Mouse (Mus musculus) forebrain, embryonic 16.5 days (tissue): Measurements from ENCODE around the gene Glyatl3. TPM values are rescaled to one million over a fixed set of nuclear protein-coding genes. Genes with fewer than 3 reads are reported as not detected.

ENCODE experiments used
- ATAC-seq: fragments of 200-750 bp; cut with Nextera tagmentation; 2 replicates; pipeline ENCODE4 v1.8.0; 2017; ENCODE audit warnings: mild to moderate bottlenecking, moderate library complexity
- H3K27ac ChIP-seq: fragments of 300-500 bp; sonication (generic); 2 replicates; pipeline ENCODE4 v1.5.1; 2014; ENCODE audit warnings: low read length, control low read depth
- H3K27me3 ChIP-seq: fragments of 300-500 bp; sonication (generic); replicated peaks from 2 replicates; pipeline ENCODE4 v1.6.1; 2014; ENCODE audit warnings: low read length; ENCODE audit not compliant: control insufficient read depth, insufficient read depth
- H3K36me3 ChIP-seq: fragments of 300-500 bp; sonication (generic); 2 replicates; pipeline ENCODE4 v1.6.1; 2014; ENCODE audit not compliant: control insufficient read depth, insufficient read depth
- H3K4me1 ChIP-seq: fragments of 300-500 bp; sonication (generic); replicated peaks from 2 replicates; pipeline ENCODE4 v1.6.1; 2014; ENCODE audit warnings: low read length; ENCODE audit not compliant: control insufficient read depth, insufficient read depth
- H3K4me2 ChIP-seq: fragments of 300-500 bp; sonication (generic); 2 replicates; pipeline ENCODE4 v1.6.1; 2014; ENCODE audit warnings: mild to moderate bottlenecking, low read length, control low read depth
- H3K4me3 ChIP-seq: fragments of 300-500 bp; sonication (generic); replicated peaks from 2 replicates; pipeline ENCODE4 v1.5.1; 2014; ENCODE audit warnings: mild to moderate bottlenecking, low read length, control low read depth
- H3K9ac ChIP-seq: fragments of 300-500 bp; sonication (generic); replicated peaks from 2 replicates; pipeline ENCODE4 v1.6.1; 2014; ENCODE audit warnings: low read depth, low read length, control low read depth
- H3K9me3 ChIP-seq: fragments of 300-500 bp; sonication (generic); 2 replicates; pipeline ENCODE4 v1.6.1; 2016; ENCODE audit warnings: low read length; ENCODE audit not compliant: control insufficient read depth
- WGBS: fragments of 180-500 bp; shearing (Covaris S2); extraction: QIAGEN DNeasy Blood & Tissue Kit; methylation state at CpG from one replicate; pipeline ENCODE4 v1.1.7; 2014; 5-methylcytosine and 5-hydroxymethylcytosine counted together
- polyA plus RNA-seq: library from polyadenylated mRNA; unstranded; fragments of >200 nt; fragmentation: Nextera tagmentation; extraction: Ambion mirVana; gene quantifications from 2 replicates; pipeline ENCODE4 v1.2.1, GENCODE M21; 2015

Glyatl3 gene
- polyA plus RNA-seq, 1 experiment from 2014 or later, result not detected

GRCm38 (mm10) chr17:40873582-40874011 is 40.6 kb downstream of the Glyatl3 start:
- WGBS, result 72% methylated on average over 2 of the region's 2 CpGs
- H3K36me3 ChIP-seq, result no peaks in the 10 kb centered on the region
- no peaks in the 10 kb centered on the region for H3K4me1 ChIP-seq
- no peaks in the 10 kb centered on the region for H3K27me3 ChIP-seq
- H3K9ac ChIP-seq, result no peak overlapping the region
- no peak for ATAC-seq
- no peaks in the 10 kb centered on the region for H3K9me3 ChIP-seq
- no peak overlapping the region for H3K27ac ChIP-seq
- H3K4me3 ChIP-seq, result no peak overlapping the region
- no peak overlapping the region for H3K4me2 ChIP-seq

- no peak overlapping the region for H3K27ac ChIP-seq
- H3K36me3 ChIP-seq, result no peaks in the 10 kb centered on the region
- no peaks in the 10 kb centered on the region for H3K4me1 ChIP-seq
- H3K4me3 ChIP-seq, result no peak overlapping the region
- no peak overlapping the region for H3K4me2 ChIP-seq
- no peak for ATAC-seq
- no peaks in the 10 kb centered on the region for H3K27me3 ChIP-seq
- H3K9me3 ChIP-seq, result no peaks in the 10 kb centered on the region
- WGBS, result 95% methylated on average over 6 of the region's 6 CpGs
- H3K9ac ChIP-seq, result no peak overlapping the region
These were observed 41.5 kb downstream of the Glyatl3 start for GRCm38 (mm10) chr17:40872626-40873025.

GRCm38 (mm10) chr17:40868952-40869747 is 45.0 kb downstream of the Glyatl3 start:
- ATAC-seq, result no peak
- no peaks in the 10 kb centered on the region for H3K36me3 ChIP-seq

DNA sequence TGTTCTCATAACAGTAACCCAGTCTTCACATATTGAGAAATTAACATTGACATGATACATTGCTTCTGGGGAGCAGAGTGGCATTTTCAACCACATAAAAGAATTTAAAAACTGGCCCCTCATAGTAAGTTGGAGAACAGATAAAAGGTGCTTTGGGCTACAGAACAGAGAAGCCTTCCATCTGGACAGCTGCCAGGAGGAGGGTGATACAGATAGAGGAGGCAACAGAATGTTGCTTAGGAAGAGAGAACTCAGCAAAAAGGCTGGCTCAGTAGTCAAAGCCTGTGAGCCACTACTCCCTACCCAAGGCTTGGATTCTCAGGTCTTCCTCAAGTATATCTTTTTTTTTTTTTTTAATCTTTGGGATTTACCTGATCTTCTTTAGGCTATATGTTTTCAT is 59.1 kb downstream of the Glyatl3 start:
- Histone ChIP-seq H3K4me3 (no peak overlapping the region), H3K36me3 (no peaks in the 10 kb centered on the region), H3K9ac (no peak overlapping the region), H3K9me3 (no peaks in the 10 kb centered on the region), H3K4me1 (no peaks in the 10 kb centered on the region), H3K27me3 (no peaks in the 10 kb centered on the region), H3K4me2 (no peak overlapping the region), H3K27ac (no peak overlapping the region)
- no peak for ATAC-seq

More at GRCm38 (mm10) chr17:40868952-40869747, 45.0 kb downstream of the Glyatl3 start:
- Histone ChIP-seq H3K9ac (no peak overlapping the region), H3K4me1 (no peaks in the 10 kb centered on the region), H3K4me2 (no peak overlapping the region), H3K27ac (no peak overlapping the region), H3K4me3 (no peak overlapping the region), H3K9me3 (no peaks in the 10 kb centered on the region), H3K27me3 (no peaks in the 10 kb centered on the region)
- WGBS, result 84% methylated on average over 10 of the region's 10 CpGs

Other genes starting within 250 kb of the Glyatl3 start
- gene Esp1, start 187.2 kb downstream of the Glyatl3 start, polyA plus RNA-seq, result not detected in 2 replicates
- gene Crisp2, start 107.3 kb downstream of the Glyatl3 start, polyA plus RNA-seq, result not detected in 2 replicates
- 0.09 TPM in 1 of 2 replicates, not detected in the other for gene Rhag, start 103.2 kb downstream of the Glyatl3 start, polyA plus RNA-seq
- gene 9130008F23Rik, start 33.8 kb downstream of the Glyatl3 start, polyA plus RNA-seq, result 0.49 and 0.52 TPM in 2 replicates
- 20.8 and 25.5 TPM in 2 replicates for gene Mut, start 20.3 kb upstream of the Glyatl3 start, polyA plus RNA-seq
- 15.7 and 18.9 TPM in 2 replicates for gene Cenpq, start 20.7 kb upstream of the Glyatl3 start, polyA plus RNA-seq